Mouse (Mus musculus): ENCODE results near the gene Rnase11.

Rnase11 gene

GRCm38 (mm10) chr14:51050063-51050462 lies at the start of gene Rnase11:
TSS of gene Rnase11 (minus strand) at chr14:51050163.
- no peak for DNase-seq (ENCODE audit: low read depth in 2 of 2, low spot score in 2 of 2)

GRCm38 (mm10) chr14:51098921-51099320 lies 49.0 kb upstream of the Rnase11 start:
- DNase-seq (ENCODE audit: low read depth in 2 of 2, low spot score in 2 of 2): no peak

- peak; percentile 75 to 82 for DNase-seq (ENCODE audit: low read depth in 2 of 2, low spot score in 2 of 2)
Measured at GRCm38 (mm10) chr14:51098300-51098699, 48.3 kb upstream of the Rnase11 start.

- no peak for DNase-seq (ENCODE audit: low read depth in 2 of 2, low spot score in 2 of 2)
Measured at GRCm38 (mm10) chr14:51095736-51096524, 46.0 kb upstream of the Rnase11 start.

- no peak for DNase-seq (ENCODE audit: low read depth in 2 of 2, low spot score in 2 of 2)
Measured at GRCm38 (mm10) chr14:51094921-51095320, 45.0 kb upstream of the Rnase11 start.

GRCm38 (mm10) chr14:51094096-51094875 lies 44.3 kb upstream of the Rnase11 start:
- DNase-seq (ENCODE audit: low read depth in 2 of 2, low spot score in 2 of 2): no peak

GRCm38 (mm10) chr14:51093496-51093895 lies 43.5 kb upstream of the Rnase11 start:
- DNase-seq (ENCODE audit: low read depth in 2 of 2, low spot score in 2 of 2): no peak

GRCm38 (mm10) chr14:51092073-51092620 lies 42.2 kb upstream of the Rnase11 start:
- no peak for DNase-seq (ENCODE audit: low read depth in 2 of 2, low spot score in 2 of 2)

GRCm38 (mm10) chr14:51090921-51091900 lies 41.2 kb upstream of the Rnase11 start, which contains the start of the genes Rnase4 and Ang:
TSS of gene Rnase4 (plus strand) at chr14:51091077.
TSS of gene Ang (plus strand) at chr14:51091150.
- peak in 1 of 2 experiments; percentile 16 for DNase-seq (ENCODE audit: low read depth in 2 of 2, low spot score in 2 of 2)

GRCm38 (mm10) chr14:51090077-51090781 lies 40.3 kb upstream of the Rnase11 start:
- peak; percentile 90 for DNase-seq (ENCODE audit: low read depth in 2 of 2, low spot score in 2 of 2)

- DNase-seq (ENCODE audit: low read depth in 2 of 2, low spot score in 2 of 2): no peak
Measured at GRCm38 (mm10) chr14:51089674-51090076, 39.7 kb upstream of the Rnase11 start.

GRCm38 (mm10) chr14:51088970-51089673 lies 39.2 kb upstream of the Rnase11 start:
- DNase-seq (ENCODE audit: low read depth in 2 of 2, low spot score in 2 of 2): peak; percentile 97 to 98

GRCm38 (mm10) chr14:51088166-51088969 lies 38.4 kb upstream of the Rnase11 start:
- DNase-seq (ENCODE audit: low read depth in 2 of 2, low spot score in 2 of 2): peak; percentile 84 to 85

GRCm38 (mm10) chr14:51087762-51088161 lies 37.8 kb upstream of the Rnase11 start:
- no peak for DNase-seq (ENCODE audit: low read depth in 2 of 2, low spot score in 2 of 2)

- no peak for DNase-seq (ENCODE audit: low read depth in 2 of 2, low spot score in 2 of 2)
Measured at GRCm38 (mm10) chr14:51085911-51086310, 35.9 kb upstream of the Rnase11 start.

GRCm38 (mm10) chr14:51085086-51085485 lies 35.1 kb upstream of the Rnase11 start:
- DNase-seq (ENCODE audit: low read depth in 2 of 2, low spot score in 2 of 2): no peak

GRCm38 (mm10) chr14:51083805-51084204 lies 33.8 kb upstream of the Rnase11 start:
- no peak for DNase-seq (ENCODE audit: low read depth in 2 of 2, low spot score in 2 of 2)

Measured in CD8-positive naive resting alpha-beta T cell, adult 2 months (primary cell).